Mouse (Mus musculus): ENCODE results near the gene a.
"Not testable (repeated sequence)": the region's sequence is repeated elsewhere in the genome, so short reads cannot be mapped to it uniquely, and the experiment has no call there.

The a gene

GRCm38 (mm10) chr2:155052681-155053080, 261.5 kb downstream of the a start:
- no peak for DNase-seq (ENCODE audit: low spot score)

DNA sequence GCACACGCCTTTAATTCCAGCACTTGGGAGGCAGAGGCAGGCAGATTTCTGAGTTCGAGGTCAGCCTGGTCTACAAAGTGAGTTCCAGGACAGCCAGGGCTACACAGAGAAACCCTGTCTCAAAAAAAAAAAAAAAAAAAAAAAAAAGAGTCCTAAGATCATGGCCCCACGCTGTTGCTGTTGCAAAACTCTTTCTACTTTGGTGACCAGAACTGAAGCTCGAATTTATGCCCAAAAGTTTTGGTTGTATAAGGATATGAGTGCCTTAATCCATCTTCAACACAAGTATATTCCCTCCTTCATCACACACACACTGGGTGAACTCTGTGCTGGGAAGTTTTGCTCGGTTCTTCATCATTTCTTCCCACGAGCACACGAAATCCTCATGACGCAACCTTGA, 262.3 kb downstream of the a start:
- DNase-seq (ENCODE audit: low spot score), result not testable (repeated sequence)

GRCm38 (mm10) chr2:155054672-155055071, 263.5 kb downstream of the a start:
- no peak for DNase-seq (ENCODE audit: low spot score)

GRCm38 (mm10) chr2:155056076-155056578, 264.9 kb downstream of the a start:
- DNase-seq (ENCODE audit: low spot score), result no peak

DNA sequence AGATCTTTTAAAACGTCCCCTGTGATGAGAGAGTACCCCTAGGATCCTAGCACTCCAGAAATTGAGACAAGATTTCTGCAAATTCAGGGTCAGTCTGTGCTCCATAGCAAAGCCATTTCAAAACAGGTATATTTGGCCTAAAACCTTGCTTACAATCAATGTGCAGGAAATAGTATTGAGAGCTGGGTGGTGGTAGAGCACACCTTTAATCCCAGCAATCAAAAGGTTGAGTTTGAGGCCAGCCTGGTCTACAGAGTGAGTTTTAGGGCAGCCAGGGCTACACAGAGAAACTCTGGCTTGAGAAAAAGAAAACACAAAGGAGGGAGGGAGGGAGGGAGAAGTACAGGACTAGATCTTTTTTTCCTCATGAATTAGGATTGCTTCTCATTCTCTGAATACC, 266.2 kb downstream of the a start:
- DNase-seq (ENCODE audit: low spot score), result no peak

DNA sequence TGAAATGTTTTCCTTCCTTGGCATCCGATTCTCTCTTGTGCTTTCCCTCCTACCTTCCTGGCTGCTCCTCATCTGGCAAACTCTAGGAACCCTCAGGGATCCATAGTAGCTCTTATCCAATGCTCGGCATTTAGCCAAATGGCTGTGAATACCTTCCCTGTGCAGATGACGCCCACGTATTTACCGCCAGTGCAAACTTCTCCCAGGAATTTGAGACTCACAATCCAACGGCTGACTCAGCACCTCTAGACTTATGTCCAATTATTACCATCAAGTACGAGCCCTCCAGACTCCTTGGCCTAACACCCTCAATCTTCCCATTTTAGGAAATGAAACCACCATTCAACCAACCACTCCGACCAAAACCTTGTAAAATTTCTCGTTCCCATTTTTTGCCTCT, 279.8 kb downstream of the a start:
- DNase-seq (ENCODE audit: low spot score), result no peak

DNA sequence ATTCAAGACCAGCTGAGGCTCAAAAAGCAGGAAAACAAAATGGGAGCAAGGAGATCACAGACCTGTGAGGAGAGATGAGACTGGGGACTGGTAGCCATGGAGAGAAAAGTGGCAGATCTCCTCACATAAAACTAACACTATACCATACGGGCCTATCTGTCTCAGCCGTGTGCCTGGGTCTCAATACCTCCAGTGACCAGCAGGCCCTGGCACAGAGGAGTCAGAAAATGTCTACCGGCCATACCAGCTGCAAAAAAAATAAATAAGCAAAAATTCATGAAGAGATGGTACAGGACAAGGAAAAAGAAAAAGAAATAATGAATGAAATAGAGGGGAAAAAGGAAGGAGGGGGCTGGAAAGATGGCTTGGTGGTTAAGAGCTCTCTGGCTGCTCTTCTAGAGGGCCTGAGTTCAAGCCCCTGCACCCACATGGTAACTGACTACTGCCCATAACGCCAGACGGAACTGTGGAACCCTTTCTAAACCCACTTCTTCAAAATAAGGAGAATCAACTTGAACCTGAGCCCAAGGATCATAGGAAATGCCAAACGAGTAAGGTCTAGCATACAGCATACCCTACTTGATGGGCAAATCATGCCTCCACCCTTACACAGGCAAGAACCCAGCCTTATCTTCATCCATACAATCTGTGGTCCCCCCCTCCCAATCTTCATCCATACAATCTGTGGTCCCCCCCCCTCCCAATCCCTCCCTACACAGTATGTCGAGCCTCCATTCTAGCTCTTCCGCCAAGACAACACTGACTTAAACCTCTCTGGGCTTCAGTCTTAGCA, 281.3 kb downstream of the a start:
- DNase-seq (ENCODE audit: low spot score), result no peak

DNA sequence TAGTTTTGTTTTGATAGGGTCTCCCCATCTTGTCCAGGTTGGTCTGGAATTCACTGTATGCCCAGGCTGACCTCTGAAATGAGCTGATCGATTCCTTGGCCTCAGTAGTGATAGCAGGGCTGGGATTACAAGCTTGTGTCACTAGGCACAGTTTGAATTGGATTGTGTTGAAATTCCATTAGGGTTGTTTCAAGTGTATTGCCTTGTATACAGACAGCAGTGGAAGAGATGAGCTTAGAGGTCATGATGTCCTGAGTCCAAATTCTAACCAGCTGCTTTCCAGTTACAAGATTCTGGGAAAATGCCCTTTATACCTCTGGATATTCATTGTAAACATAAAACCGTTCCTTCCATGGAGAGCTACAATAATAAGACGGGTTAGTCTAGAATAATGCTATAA, 282.1 kb downstream of the a start:
- DNase-seq (ENCODE audit: low spot score), result no peak

DNA sequence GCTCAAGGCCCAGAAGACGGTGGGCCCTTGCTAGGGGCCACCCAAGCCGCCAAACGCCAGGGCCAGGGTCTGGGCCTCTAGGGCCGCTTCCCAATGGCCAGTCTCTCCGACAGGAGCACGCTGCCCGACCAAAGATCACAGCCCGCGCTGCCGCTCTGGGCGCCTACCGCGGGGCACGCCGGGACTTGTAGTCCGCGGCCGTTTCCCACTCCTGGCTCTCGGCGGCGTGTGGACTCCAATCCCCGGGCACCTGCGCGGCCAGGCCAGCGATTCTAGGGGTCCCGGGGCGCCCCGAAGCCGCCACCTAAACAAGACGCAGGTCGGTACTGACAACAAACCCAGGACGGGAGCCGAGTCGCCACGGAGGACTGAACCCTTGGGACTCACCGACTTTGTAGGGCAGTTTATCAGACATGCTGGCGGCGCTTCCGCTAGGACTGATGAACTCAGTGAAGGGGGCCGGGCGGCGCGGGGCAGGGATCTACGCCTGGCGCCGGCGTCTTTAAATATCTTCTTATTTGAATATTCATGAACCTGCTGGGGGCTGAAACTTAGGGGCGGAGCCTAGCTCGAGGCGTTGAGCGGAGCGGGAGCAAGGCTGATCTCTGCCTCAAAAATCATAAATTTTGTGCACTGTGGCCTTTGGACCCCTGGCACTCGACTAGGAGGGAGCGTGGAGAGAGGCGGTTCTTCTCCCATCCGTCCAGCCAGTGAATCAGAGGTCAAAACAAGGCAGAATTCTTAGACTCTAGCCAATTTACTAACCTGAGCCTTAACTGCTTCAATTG, 283.0 kb downstream of the a start, which contains the start of gene Ahcy:
Ahcy (minus strand) TSS at position 520 of the 788 bp plus-strand sequence.
- peak; percentile 96 for DNase-seq (ENCODE audit: low spot score)

GRCm38 (mm10) chr2:155074766-155075330, 283.6 kb downstream of the a start:
- no peak for DNase-seq (ENCODE audit: low spot score)

DNA sequence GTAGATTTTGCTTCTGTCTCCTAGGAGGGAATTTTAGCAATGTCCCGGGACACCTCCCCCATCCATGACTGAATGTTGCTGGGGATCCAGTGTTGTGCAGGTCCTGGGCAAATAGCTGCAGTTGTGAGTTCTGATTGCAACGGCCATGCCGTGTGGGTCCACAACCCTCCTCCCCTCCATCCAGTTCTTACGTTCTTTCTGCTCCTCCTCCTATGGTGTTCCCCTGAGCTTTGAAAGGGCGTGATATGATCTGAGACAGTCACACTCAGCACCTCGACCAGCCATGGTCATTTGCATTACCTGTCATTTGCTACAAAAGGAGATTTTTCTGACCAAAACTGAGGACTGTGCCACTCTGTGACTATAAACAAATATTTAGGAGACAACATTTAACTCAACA, 284.4 kb downstream of the a start:
- no peak for DNase-seq (ENCODE audit: low spot score)

DNA sequence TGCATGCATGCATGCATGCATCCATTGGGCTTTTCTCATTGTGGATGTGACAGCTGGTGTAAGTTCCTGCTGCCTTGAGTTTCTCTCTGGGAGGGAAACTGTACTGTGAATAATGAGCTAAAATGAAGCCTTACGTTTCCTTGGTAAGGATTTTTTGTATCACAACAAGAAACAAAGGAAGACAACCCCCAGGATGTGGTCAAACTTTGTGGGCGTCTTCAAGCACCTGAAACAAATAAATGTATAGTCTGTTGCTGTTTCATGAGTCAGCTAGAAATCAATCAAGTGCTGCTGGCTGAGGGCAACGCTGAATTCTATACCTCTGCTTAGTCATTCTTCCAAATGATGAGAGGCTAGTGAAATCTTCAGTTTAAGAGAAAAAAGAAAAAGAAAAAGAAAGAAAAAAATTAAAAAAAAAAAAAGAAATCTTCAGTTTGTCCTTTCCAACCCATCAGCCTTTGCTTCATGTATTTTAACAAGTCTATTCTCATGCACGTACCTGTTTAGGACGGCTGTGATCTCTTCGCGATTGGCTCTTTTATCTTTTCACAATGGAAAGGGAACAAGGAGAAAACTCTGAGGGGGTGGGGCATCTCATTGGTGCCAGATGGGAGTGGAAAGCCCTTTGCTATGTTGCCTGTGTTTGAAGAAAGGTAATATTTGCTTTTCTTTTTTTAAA, 288.4 kb downstream of the a start:
- no peak for DNase-seq (ENCODE audit: low spot score)

DNA sequence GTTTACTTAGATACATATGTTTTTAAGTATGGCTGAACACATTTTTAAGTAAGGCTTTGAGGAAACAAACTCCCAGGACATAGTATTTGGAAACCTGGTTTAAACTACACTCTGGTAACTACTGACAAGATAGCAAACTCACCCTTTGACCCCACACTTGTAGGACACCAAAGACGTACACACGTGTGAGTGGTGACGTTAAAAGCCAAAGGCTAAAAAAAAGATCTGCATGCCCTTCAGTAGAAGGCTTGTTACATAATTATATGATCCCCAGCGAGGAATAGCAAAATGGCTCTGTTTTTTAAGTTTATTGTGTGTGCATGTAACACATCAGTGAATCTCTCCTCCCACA, 289.0 kb downstream of the a start:
- no peak for DNase-seq (ENCODE audit: low spot score)

- DNase-seq (ENCODE audit: low spot score), result no peak
These were observed 289.9 kb downstream of the a start for GRCm38 (mm10) chr2:155081056-155081455.

DNA sequence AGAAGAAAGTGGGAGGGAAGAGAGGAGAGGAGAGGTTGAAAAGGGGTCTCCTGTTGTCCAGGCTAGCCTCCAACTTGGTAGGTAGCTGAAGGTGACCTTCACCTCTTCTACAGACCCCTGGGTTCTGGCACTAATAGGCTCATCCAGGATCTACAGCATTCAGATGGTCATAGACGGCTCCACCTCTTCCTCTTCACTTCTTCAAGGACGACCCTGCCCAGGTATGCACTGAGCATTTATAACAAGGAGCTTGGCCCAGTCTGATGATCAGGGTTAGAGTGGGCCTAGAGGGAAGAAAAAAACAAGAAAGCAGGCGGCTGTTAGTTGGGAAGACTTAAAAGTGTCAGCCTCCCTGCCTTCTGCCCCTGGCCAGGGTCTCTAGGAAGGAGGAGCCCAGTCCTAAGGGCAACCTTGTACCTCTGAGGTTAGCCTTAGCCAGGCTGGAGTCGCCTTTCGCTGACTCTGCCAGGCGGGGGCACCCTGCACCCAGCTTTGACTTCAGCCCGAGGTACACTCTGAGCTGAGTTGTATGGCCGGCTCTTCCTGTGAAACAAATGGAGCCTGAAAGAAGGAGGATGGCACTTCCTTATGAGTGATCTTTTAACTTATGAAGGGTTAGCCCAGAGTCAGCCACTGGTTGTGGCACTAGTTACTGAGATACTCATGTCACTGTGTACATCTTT, 291.1 kb downstream of the a start:
- DNase-seq (ENCODE audit: low spot score), result peak; percentile 74

- DNase-seq (ENCODE audit: low spot score), result no peak
These were observed 293.3 kb downstream of the a start for GRCm38 (mm10) chr2:155084546-155084945.

DNA sequence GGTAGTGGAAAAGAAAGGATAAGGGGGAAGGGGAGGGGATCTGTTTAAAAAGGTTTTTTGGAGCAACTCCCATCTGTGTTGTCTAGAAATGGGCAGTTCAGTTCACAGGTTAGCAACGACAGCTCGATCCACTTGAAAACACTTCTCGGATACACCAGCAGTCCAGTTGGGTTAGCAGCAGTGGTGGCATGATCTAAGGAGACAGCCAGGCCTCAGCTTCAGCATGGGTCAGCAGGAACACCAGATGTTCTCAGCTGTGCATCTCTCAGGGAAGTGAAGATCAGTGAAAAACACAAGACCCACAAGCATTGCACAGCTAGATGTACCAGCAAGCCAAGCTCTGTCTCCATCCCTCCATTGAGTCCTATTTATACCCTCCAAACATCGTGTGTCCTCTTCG, 295.1 kb downstream of the a start:
- DNase-seq (ENCODE audit: low spot score), result no peak

- DNase-seq (ENCODE audit: low spot score), result no peak
These were observed 297.1 kb downstream of the a start for GRCm38 (mm10) chr2:155088264-155088663.

GRCm38 (mm10) chr2:155090909-155091742, 299.9 kb downstream of the a start:
- DNase-seq (ENCODE audit: low spot score), result no peak

DNA sequence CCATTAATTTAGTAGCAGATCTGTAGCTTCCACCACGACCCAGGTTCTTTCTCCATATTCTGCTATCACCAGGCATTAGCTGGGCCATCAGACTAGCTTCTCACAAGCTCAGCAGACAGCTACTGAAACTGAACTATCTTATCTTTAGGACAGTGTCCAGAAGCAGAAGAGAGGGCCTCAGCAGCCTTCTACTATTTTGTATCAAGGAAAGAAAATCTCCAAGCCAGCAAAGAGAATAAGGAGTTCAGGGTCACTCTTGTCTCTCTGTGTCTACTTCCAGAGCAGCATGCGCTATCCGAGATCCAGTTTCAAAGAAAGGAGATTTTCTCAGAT, 300.5 kb downstream of the a start:
- DNase-seq (ENCODE audit: low spot score), result no peak

DNA sequence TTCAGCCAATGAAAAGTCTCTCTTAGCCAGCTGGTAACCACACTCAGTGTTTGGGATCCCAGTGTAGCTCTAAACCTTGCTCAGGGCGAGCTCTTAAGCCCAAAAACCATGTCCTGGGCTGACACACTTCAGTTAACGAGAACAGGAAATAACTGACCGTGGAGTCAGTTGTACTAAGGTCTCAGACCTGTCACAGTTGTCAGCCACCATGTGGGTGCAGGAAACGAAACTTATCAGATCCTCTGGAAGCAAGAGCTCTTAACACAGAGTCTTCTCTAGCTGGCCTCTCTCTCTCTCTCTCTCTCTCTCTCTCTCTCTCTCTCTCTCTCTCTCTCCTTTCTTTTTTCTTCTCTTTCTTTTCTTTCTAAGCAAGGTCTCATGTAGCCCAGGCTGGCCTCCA, 302.2 kb downstream of the a start:
- DNase-seq (ENCODE audit: low spot score), result no peak
